Mouse (Mus musculus) embryonic fibroblast, embryonic 13.5 days (primary cell): ENCODE results near the gene Gpx8.

Experiments
- CTCF ChIP-seq: IDR thresholded peaks from 2 replicates; pipeline ENCODE4 v1.5.1; 2011; ENCODE audit warnings: mild to moderate bottlenecking, control low read depth, low read length, moderate library complexity, borderline replicate concordance; ENCODE audit not compliant: insufficient read depth
- POLR2A ChIP-seq: IDR thresholded peaks from 2 replicates; pipeline ENCODE4 v1.6.1; 2011; ENCODE audit warnings: low read depth, mild to moderate bottlenecking, control low read depth, low read length, moderate library complexity

DNA sequence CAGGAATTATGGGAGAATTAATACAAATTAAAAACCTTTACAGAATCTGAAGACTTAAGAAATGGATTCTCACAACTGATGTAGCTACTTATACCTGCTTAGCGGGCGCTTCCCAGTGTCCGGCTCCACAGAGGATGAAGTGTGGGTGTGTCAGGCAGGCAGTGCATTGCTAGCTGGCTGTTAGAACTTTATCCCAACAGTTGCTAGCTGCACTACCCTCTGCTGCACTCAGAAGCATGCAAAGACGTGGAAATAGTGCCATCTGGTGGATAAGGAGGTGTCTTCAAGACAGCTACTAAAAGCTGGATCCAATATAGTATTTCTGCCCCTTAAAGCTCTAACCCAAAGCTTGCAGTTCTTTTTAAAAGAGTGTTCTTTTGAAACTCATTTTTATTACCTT is 10.4 kb downstream of the Gpx8 start:
- peak; percentile 50; the same call in 1 of the 2 replicates for TF ChIP-seq CTCF
- TF ChIP-seq POLR2A, result no peak
